Mouse (Mus musculus): ENCODE results near the gene Wdr77. TPM values are rescaled to one million over a fixed set of nuclear protein-coding genes. Genes with fewer than 3 reads are reported as not detected.

Gene Wdr77
- total and polyA plus RNA-seq, 2 experiments: 7.7 to 30.1 TPM

- H3K36me3 ChIP-seq (ENCODE audit: control insufficient read depth, insufficient read depth, low read length): peaks cover 4% of the 10 kb centered on the region; the same call in 1 of the 2 replicates
- TF ChIP-seq CTCF (IDR thresholded peaks at IDR 0.05; ENCODE audit: low read depth, low read length): no peak
- TF ChIP-seq POLR2A (IDR thresholded peaks at IDR 0.05; ENCODE audit: extremely low read depth, insufficient read depth, low read length): no peak
- no peak overlapping the region for H3K9ac ChIP-seq (ENCODE audit: low read depth, low read length)
- no peak overlapping the region for H3K27ac ChIP-seq (replicated peaks; ENCODE audit: insufficient read depth, low read depth, low read length)
- DNase-seq (ENCODE audit: extremely low read depth, low read depth, low spot score): peak; percentile 78
- H3K4me1 ChIP-seq (ENCODE audit: control insufficient read depth, insufficient read depth, low read length): no peaks in the 10 kb centered on the region
- no peak overlapping the region for H3K4me3 ChIP-seq (ENCODE audit: insufficient read depth, low read depth, low read length)
- 38% methylated on average over 5 of the region's 5 CpGs for WGBS
- H3K27me3 ChIP-seq (ENCODE audit: control insufficient read depth, insufficient read depth, low read length): no peaks in the 10 kb centered on the region
- no peaks in the 10 kb centered on the region for H3K79me2 ChIP-seq (ENCODE audit: control insufficient read depth, insufficient read depth, low read length)
Measured at GRCm38 (mm10) chr3:105935033-105935432, 24.1 kb upstream of the Wdr77 start.

DNA sequence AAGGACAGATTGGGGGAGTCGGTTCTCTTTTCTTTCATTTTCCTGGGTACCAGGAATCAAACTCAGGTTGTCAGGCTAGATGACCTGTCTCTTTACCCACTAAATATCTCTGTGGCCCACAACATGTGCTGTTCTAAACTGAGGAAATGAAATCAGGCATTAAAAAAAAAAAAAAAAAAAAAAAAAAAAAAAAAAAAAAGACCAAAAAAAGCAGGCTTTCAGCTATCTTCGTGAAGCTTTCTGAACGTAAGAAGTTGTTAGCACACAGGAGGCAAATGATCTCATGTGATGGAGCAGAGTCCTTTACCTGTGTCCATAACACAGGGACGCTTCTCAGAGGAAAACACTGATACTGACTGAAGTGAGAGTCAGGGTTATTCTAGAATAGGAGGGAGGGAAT, 23.1 kb upstream of the Wdr77 start:
- H3K4me3 ChIP-seq (ENCODE audit: insufficient read depth, low read depth, low read length): no peak overlapping the region
- H3K27me3 ChIP-seq (ENCODE audit: control insufficient read depth, insufficient read depth, low read length): no peaks in the 10 kb centered on the region
- TF ChIP-seq CTCF (IDR thresholded peaks at IDR 0.05; ENCODE audit: low read depth, low read length) (no peak), POLR2A (IDR thresholded peaks at IDR 0.05; ENCODE audit: extremely low read depth, insufficient read depth, low read length) (no peak)
- no peaks in the 10 kb centered on the region for H3K4me1 ChIP-seq (ENCODE audit: control insufficient read depth, insufficient read depth, low read length)
- H3K79me2 ChIP-seq (ENCODE audit: control insufficient read depth, insufficient read depth, low read length): no peaks in the 10 kb centered on the region
- DNase-seq (ENCODE audit: extremely low read depth, low read depth, low spot score): no peak
- no peak overlapping the region for H3K9ac ChIP-seq (ENCODE audit: low read depth, low read length)
- no peak overlapping the region for H3K27ac ChIP-seq (replicated peaks; ENCODE audit: insufficient read depth, low read depth, low read length)
- 85% methylated on average over 4 of the region's 4 CpGs for WGBS
- peaks cover 10% of the 10 kb centered on the region; the same call in 1 of the 2 replicates for H3K36me3 ChIP-seq (ENCODE audit: control insufficient read depth, insufficient read depth, low read length)

- Histone ChIP-seq H3K36me3 (ENCODE audit: control insufficient read depth, insufficient read depth, low read length) (peaks cover 65% of the 10 kb centered on the region), H3K9ac (ENCODE audit: low read depth, low read length) (no peak overlapping the region), H3K27ac (replicated peaks; ENCODE audit: insufficient read depth, low read depth, low read length) (no peak overlapping the region), H3K4me1 (ENCODE audit: control insufficient read depth, insufficient read depth, low read length) (no peaks in the 10 kb centered on the region), H3K79me2 (ENCODE audit: control insufficient read depth, insufficient read depth, low read length) (peaks cover 3% of the 10 kb centered on the region; the same call in 1 of the 2 replicates), H3K27me3 (ENCODE audit: control insufficient read depth, insufficient read depth, low read length) (no peaks in the 10 kb centered on the region), H3K4me3 (ENCODE audit: insufficient read depth, low read depth, low read length) (no peak overlapping the region)
- no peak for DNase-seq (ENCODE audit: extremely low read depth, low read depth, low spot score)
- WGBS: 95% methylated on average over 7 of the region's 7 CpGs
- no peak for TF ChIP-seq POLR2A (IDR thresholded peaks at IDR 0.05; ENCODE audit: extremely low read depth, insufficient read depth, low read length)
- no peak for TF ChIP-seq CTCF (IDR thresholded peaks at IDR 0.05; ENCODE audit: low read depth, low read length)
Measured at GRCm38 (mm10) chr3:105951348-105951747, 7.8 kb upstream of the Wdr77 start.

- Histone ChIP-seq H3K36me3 (ENCODE audit: control insufficient read depth, insufficient read depth, low read length) (peaks cover 28% of the 10 kb centered on the region), H3K27me3 (ENCODE audit: control insufficient read depth, insufficient read depth, low read length) (no peaks in the 10 kb centered on the region), H3K9ac (ENCODE audit: low read depth, low read length) (no peak overlapping the region), H3K4me1 (ENCODE audit: control insufficient read depth, insufficient read depth, low read length) (peaks cover 14% of the 10 kb centered on the region), H3K79me2 (ENCODE audit: control insufficient read depth, insufficient read depth, low read length) (peaks cover 20% of the 10 kb centered on the region; the same call in 1 of the 2 replicates), H3K27ac (replicated peaks; ENCODE audit: insufficient read depth, low read depth, low read length) (no peak overlapping the region), H3K4me3 (ENCODE audit: insufficient read depth, low read depth, low read length) (no peak overlapping the region)
- TF ChIP-seq CTCF (IDR thresholded peaks at IDR 0.05; ENCODE audit: low read depth, low read length): peak; percentile 3; the same call in 1 of the 2 replicates
- no peak for TF ChIP-seq POLR2A (IDR thresholded peaks at IDR 0.05; ENCODE audit: extremely low read depth, insufficient read depth, low read length)
- DNase-seq (ENCODE audit: extremely low read depth, low read depth, low spot score): no peak
- WGBS: 93% methylated on average over 1 of the region's 1 CpGs
Measured at GRCm38 (mm10) chr3:105957235-105957634, 1.9 kb upstream of the Wdr77 start.

DNA sequence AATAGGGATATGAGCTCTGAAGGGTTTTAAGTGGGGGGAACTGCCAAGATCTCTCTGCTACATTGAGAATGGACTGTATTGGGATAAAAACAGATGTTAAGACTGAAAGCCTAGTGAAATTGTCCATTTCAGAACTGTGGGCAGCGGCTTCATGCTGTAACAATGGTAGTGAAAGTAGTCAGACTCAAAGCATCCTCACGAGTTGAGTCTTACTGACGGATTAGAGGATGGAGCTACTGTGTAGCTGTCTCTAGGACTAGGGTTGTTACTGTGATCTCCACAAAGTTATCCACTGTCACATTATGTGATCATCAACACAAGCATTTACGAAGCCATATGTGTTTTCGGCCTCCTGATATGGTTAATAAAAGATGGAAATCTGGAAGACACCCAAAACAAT, 965 bp upstream of the Wdr77 start:
- Histone ChIP-seq H3K4me3 (ENCODE audit: insufficient read depth, low read depth, low read length) (peak overlapping the region; percentile 80), H3K36me3 (ENCODE audit: control insufficient read depth, insufficient read depth, low read length) (peaks cover 26% of the 10 kb centered on the region), H3K4me1 (ENCODE audit: control insufficient read depth, insufficient read depth, low read length) (peaks cover 14% of the 10 kb centered on the region), H3K27ac (replicated peaks; ENCODE audit: insufficient read depth, low read depth, low read length) (no peak overlapping the region; the same call in 1 of the 2 replicates), H3K27me3 (ENCODE audit: control insufficient read depth, insufficient read depth, low read length) (no peaks in the 10 kb centered on the region), H3K79me2 (ENCODE audit: control insufficient read depth, insufficient read depth, low read length) (peaks cover 20% of the 10 kb centered on the region; the same call in 1 of the 2 replicates), H3K9ac (ENCODE audit: low read depth, low read length) (peak overlapping the region; percentile 91)
- no peak for DNase-seq (ENCODE audit: extremely low read depth, low read depth, low spot score)
- WGBS: 22% methylated on average over 5 of the region's 5 CpGs
- TF ChIP-seq POLR2A (IDR thresholded peaks at IDR 0.05; ENCODE audit: extremely low read depth, insufficient read depth, low read length) (no peak), CTCF (IDR thresholded peaks at IDR 0.05; ENCODE audit: low read depth, low read length) (no peak)

DNA sequence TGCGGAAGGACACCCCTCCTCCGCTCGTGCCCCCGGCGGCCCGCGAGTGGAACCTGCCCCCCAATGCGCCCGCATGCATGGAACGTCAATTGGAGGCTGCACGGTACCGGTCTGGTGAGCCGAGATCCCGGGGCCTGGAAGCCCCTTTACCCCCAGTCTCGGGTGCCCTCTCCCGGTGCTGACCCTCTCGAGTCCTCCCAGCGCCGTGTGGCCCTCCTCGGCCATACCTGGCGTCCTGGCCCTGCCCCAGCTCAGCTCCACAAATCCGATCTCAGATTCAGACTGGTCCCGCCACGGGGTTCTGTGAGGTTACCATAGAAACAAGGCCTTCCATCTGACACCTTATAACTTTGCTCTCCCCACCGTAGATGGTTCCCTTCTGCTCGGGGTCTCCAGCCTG, 416 bp downstream of the Wdr77 start:
- H3K27me3 ChIP-seq (ENCODE audit: control insufficient read depth, insufficient read depth, low read length): no peaks in the 10 kb centered on the region
- DNase-seq (ENCODE audit: extremely low read depth, low read depth, low spot score): peak; percentile 23
- H3K9ac ChIP-seq (ENCODE audit: low read depth, low read length): peak overlapping the region; percentile 83
- peaks cover 31% of the 10 kb centered on the region for H3K36me3 ChIP-seq (ENCODE audit: control insufficient read depth, insufficient read depth, low read length)
- H3K27ac ChIP-seq (replicated peaks; ENCODE audit: insufficient read depth, low read depth, low read length): peak overlapping the region; percentile 27
- H3K4me3 ChIP-seq (ENCODE audit: insufficient read depth, low read depth, low read length): peak overlapping the region; percentile 84
- H3K79me2 ChIP-seq (ENCODE audit: control insufficient read depth, insufficient read depth, low read length): peaks cover 20% of the 10 kb centered on the region; the same call in 1 of the 2 replicates
- no peak for TF ChIP-seq POLR2A (IDR thresholded peaks at IDR 0.05; ENCODE audit: extremely low read depth, insufficient read depth, low read length)
- no peak for TF ChIP-seq CTCF (IDR thresholded peaks at IDR 0.05; ENCODE audit: low read depth, low read length)
- under 1% methylated on average over 26 of the region's 26 CpGs for WGBS
- peaks cover 14% of the 10 kb centered on the region for H3K4me1 ChIP-seq (ENCODE audit: control insufficient read depth, insufficient read depth, low read length)
